Mouse (Mus musculus): ENCODE data around the gene R3hdm4.

R3hdm4 gene

GRCm38 (mm10) chr10:79942988-79943387 lies 22.0 kb upstream of the R3hdm4 start:
- DNase-seq (ENCODE audit: low read depth) = no peak

- no peak for DNase-seq (ENCODE audit: low read depth)
These were observed 19.7 kb upstream of the R3hdm4 start for GRCm38 (mm10) chr10:79940749-79941148.

DNA sequence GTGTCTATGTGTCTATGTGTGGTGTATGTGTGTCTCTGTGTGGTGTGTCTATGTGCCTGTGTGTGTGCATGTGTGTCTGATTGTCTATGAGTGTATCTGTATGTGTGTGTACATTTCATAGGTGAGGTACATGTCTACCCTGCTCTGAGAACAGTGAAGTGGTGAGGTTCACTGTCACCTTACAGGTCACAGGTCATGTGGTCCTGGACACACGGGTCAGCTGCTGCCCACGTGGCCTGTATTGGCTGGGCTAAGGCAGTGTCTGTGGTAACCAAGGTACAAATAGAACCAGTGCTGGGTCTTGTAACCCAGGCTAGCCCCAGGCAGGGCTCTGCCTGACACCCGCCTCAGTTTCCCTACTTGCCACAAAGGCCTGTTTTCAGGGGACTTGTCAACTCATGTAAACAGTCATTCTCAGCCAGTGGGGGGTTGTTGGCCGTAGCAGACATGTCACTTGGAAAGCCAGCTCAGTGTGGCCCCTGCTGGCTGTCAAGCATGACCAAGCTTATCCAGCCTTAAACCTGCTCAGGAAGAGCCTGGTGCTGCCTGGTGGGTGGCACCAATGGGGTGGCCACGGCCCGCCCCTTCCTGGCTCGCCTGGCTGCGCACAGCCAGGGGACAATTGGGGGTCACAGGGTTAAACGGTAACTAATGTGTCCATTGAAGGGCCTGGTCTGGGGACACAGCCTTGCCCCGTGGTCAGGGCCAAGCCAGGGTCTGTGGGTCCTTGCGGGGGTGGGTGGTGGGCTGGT lies 16.9 kb upstream of the R3hdm4 start:
- DNase-seq (ENCODE audit: low read depth) = no peak

- DNase-seq (ENCODE audit: low read depth) = no peak
These were observed 16.0 kb upstream of the R3hdm4 start for GRCm38 (mm10) chr10:79936911-79937441.

GRCm38 (mm10) chr10:79936284-79936910 lies 15.4 kb upstream of the R3hdm4 start:
- no peak for DNase-seq (ENCODE audit: low read depth)

DNA sequence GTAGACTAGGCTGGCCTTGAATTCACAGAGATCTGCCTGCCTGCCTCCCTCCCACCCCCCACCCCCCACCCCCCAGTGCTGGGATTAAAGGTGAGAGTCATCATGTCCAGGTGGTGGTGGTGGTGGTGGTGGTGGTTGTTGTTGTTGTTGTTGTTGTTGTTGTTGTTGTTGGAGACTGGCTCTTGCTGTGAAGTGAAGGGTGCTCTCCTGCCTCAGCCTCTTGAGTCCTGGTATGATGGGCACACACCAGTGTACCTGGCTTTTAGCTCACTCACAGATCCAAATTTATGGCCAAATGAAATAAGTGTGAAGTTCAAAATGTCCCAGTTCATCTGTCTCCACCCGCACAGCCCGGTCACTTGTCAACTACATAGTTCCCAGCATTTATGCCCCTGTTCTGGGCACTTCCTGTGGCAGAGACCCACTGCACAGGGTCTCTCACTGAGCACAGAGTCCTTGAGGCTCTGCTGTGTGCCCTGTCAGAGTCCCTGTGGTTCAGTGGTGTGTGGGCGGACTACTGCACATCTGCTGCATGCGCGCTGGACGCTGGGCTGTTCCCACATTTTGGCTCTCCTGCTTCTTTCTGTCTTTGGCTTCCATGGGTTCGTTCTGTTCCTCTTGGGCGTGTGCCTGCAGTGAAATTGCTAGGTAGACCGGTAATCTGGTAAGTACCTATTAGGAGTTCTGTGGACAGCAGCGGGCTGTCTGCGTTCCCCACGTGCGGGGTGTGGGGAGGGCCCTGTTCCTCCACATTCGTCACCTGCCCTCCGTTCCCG lies 14.0 kb upstream of the R3hdm4 start:
- DNase-seq (ENCODE audit: low read depth) = no peak

- DNase-seq (ENCODE audit: low read depth) = peak; percentile 89
These were observed 13.3 kb upstream of the R3hdm4 start for GRCm38 (mm10) chr10:79934272-79934721.

DNA sequence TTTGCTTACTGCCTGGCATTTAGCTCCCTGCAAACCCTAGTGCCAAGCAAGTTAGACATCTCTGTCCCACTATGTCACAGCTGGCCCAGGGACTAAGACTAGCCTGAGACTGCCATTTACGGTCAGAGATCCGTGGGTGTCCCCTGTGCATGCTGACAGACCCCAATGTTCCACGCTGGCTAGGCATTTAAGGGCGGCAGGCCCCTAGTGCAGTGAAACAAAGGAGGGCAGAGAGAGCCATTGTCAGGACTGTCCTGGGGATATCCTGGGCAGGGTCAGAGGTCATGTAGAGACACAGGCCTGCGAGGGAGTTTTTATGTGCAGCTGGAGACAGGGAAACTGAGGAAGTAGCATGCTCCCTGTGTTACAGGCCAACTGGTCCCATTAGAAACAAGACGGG lies 12.9 kb upstream of the R3hdm4 start:
- DNase-seq (ENCODE audit: low read depth) = no peak

DNA sequence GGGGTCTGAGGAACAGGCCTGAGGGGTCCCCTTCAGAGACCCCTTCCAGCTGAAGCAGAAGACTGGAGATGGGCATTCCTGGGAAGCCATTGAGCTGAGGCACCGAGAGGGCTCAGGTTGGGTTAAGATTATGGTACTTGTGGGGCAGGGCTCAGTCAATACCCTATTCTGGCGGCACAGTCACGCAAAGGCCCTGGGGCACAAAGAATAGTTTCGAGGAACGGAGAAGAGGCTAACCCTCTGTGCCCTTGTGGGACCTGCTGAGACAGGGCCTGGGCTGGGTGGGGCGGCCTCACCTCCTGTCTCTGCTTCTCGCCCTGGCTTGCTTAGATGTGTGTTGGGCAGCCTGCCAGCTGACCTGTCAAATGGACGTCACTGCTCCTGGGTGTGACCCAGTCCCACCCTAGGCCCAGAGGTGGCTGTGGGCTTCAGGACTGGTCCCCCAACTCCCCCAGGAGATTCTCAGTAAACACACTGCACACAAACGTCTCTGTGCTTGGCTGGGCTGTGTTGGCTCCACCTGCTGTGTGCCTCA lies 12.2 kb upstream of the R3hdm4 start:
- no peak for DNase-seq (ENCODE audit: low read depth)

DNA sequence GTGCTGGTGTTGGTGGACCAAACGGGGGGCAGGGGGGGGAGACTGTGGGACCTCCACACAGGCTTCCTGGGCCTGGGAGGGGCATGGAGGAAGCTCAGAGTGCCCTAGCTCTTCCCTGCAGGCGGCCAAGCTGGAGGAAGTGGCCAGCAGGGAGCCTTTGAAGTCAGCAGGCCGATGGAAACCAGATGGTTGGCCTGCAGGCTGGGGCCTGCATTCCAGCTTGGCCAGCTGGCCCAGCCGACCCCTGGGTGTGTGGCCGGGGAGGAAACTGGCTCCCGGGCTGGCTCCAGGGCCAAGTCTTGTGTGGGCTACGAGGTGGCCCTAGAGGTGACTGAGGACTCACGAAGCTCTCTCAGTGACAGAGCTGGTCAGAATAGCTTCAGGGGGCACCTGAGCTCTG lies 11.7 kb upstream of the R3hdm4 start:
- DNase-seq (ENCODE audit: low read depth) = peak; percentile 59

DNA sequence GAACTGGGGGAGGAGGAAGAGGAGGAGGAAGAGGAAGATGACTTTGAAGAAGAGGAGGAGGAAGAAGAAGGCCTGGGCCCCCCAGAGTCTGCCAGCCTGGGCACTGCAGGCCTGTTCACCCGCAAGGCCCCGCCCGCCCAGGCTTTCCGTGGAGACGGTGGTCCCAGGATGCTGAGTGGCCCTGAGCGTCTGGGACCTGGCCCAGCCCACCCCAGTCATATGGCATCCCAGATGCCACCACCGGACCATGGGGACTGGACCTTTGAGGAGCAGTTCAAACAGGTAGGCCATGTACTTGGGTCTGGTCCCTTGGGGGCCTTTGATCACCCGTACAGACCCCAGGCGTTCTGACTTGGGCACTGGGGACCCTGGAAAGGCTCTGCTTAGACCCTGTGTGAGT lies 10.8 kb upstream of the R3hdm4 start:
- DNase-seq (ENCODE audit: low read depth) = no peak

- no peak for DNase-seq (ENCODE audit: low read depth)
These were observed 9.8 kb upstream of the R3hdm4 start for GRCm38 (mm10) chr10:79930826-79931186.

DNA sequence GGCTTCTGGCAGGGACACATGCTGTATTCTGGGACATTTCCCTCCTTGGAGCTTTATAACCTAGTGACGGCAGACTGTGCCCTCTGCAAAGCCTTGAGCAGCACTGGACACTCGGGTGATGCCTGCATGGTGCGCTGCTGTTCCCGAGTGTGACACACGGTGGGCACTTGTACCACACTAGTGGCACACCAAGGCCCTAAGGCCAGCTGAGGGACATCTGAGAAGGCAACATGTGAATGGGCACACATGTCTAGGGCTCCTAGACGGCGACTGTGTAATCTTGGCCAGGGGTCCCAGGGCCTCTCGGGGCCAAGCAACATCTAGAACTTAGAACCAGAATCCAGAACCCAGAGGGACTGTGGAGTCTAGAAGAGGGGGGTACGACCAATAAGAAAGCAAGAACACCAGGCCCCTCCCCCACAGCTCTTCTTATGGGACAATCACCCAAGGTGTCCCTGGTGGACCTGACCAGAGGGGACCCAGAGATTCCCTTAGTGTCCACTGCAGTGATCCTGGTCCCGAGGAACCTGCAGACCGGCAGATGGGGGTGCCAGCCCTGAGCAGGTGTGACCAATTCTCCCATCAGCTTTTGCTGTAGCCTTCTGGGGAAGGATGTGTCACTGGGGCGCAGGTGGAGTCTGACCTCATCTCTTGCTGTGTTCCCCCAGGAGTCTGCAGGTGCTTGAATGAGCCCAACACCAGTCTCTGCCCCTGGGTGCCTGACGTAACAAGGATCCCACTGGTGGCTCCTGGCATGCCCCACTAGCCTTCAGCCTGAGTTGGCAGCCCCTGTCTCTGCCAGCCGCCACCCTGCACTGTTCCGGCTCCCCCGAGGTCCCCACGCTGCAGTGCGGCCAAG lies 9.2 kb upstream of the R3hdm4 start:
- no peak for DNase-seq (ENCODE audit: low read depth)

DNA sequence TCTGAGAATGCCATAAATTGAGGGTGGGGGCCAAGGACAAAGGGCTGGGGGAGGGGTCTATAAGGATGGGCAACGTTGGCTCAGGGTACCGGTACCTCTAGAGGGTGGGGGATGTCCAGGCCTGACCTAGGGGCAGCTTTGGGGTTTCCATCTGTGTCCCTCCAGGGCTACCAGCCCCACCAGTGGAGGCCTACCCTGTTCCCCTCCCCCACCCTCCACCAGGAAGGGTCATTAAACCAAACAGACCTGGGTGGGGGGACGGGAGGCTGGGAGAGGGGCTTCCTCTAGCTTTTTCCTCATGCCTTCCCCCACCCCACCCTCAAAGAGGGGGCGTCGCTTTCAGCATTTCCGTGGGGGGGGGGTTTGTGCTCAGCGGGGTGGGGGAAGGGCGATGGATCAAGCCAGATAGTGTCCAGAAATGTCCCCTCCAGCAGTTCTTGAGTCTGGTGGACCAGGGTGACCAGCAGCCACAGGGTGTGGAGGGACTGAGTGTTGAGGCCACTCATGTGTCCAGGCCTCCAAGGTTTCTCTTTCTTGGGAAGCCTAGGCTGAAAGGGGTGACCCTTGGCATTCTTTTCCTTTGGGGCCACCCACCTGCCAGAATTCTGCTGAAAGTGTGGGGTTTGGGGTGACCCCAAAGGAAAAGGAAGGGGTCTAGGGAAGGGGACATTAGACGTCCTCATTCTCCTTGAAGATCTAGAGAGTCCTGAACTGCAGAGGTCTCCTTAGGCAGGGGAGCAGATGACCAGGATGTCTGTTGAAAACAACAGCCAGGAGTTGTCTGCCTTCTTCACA lies 8.1 kb upstream of the R3hdm4 start:
- no peak for DNase-seq (ENCODE audit: low read depth)

GRCm38 (mm10) chr10:79928030-79928694 lies 7.2 kb upstream of the R3hdm4 start:
- no peak for DNase-seq (ENCODE audit: low read depth)

GRCm38 (mm10) chr10:79927324-79928029 lies 6.5 kb upstream of the R3hdm4 start:
- DNase-seq (ENCODE audit: low read depth) = no peak

DNA sequence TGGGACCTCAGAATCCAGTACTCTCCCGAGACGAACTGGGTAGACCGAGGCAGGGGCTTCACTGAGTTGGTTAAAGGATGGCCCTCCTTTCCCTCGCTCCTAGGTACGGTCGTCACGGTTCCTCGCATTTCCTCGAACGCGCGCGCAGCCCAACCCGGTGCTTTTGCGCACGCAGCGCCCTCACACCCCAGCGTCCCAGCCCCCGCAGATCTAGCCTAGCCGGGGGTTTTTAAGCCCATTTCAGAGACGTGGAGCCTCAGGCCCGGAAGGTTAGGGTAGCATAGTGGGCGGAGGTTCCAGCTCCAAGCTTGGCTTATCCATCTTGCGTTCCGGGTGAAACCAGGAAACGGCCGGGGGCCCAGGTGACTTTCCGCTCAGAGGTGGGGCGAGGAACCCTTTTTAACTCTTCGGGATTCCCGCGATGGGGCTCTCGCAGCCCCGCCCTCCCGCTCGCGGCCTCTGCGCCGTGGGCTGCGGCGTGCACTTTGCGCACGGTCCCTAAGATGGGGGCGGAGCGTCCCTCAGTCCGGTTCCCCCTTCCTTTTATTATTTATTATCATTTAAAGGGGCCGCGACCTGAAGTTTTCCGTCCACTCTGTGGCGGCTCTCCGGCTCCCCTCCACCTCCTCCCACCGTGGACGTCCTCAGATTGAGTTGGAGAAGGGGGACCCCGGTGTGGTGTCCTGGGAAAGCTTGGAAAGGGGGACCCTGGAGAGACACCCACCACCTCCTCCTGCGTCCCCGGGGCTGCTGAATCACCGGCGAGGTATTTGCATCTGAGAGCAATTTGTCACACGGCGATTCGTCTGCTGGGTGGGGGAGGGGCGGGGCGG lies 5.7 kb upstream of the R3hdm4 start, which contains the start of gene Arid3a:
Gene Arid3a (plus strand): TSS at position 553 of the 833 bp plus-strand sequence.
- peak; percentile 71 for DNase-seq (ENCODE audit: low read depth)

DNA sequence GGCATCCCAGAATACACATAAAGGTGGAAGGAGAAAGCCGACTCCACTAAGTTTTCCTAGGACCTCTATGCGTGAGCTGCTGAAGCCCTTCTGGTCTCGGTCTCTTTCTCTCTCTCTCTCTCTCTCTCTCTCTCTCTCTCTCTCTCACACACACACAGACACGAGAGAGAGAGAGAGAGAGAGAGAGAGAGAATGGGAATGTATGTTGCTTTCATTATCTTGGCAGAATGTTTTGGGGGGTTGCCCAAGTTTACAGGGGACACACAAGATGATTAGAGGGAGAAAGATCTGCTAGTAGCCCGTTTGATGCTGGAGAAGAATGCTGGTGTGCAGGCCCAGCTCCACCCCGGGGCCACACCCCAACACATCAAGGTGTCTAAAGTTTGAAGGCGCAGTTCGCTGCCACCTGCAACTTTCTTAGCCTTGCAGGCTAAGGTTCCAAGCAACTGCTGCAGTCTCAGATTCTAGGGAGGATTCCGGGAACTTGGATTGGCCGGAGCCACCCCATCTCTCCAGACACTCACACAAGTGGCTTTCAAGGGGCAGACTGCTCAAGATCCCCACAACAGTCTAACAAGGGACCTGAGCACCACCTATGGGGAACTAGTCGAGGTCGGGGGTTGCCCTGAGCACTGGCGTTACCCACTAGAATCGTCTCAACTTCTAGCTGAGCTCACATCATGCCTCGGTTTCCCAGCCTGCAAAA lies 4.9 kb upstream of the R3hdm4 start:
- no peak for DNase-seq (ENCODE audit: low read depth)
